Mouse (Mus musculus): Measurements from ENCODE around the gene Gna15.

GRCm38 (mm10) chr10:81519227-81519977 lies 4.6 kb downstream of the Gna15 start:
- TF ChIP-seq MAX (IDR thresholded peaks at IDR 0.05; ENCODE audit: low read depth) (no peak), POLR2A (IDR thresholded peaks at IDR 0.05; ENCODE audit: insufficient read length, low read depth) (no peak), USF1 (IDR thresholded peaks at IDR 0.05; ENCODE audit: low read depth) (no peak), SRF (IDR thresholded peaks at IDR 0.05; ENCODE audit: control insufficient read depth, insufficient read length, low read depth) (no peak), POLR2AphosphoS2 (IDR thresholded peaks at IDR 0.05; ENCODE audit: insufficient read length, low read depth) (no peak), MYOD1 (IDR thresholded peaks at IDR 0.05; ENCODE audit: control insufficient read depth in 1 of 3, insufficient read length in 2 of 3, low read depth in 2 of 3) (no peak), E2F4 (IDR thresholded peaks at IDR 0.05; ENCODE audit: insufficient read depth) (no peak), CEBPB (IDR thresholded peaks at IDR 0.05; ENCODE audit: insufficient read depth, poor library complexity, severe bottlenecking) (no peak), TCF12 (IDR thresholded peaks at IDR 0.05; ENCODE audit: insufficient read depth, poor library complexity, severe bottlenecking) (no peak), TCF3 (IDR thresholded peaks at IDR 0.05; ENCODE audit: insufficient read length, low read depth) (no peak), MYOG (IDR thresholded peaks at IDR 0.05; ENCODE audit: control insufficient read depth in 1 of 3, insufficient read depth in 1 of 3, insufficient read length in 2 of 3, low read depth in 2 of 3) (no peak), REST (IDR thresholded peaks at IDR 0.05; ENCODE audit: insufficient read depth, insufficient read length) (no peak)

Measured in myocyte (in vitro differentiated cells).